Mouse (Mus musculus): Measurements from ENCODE around the gene Tpcn1.

GRCm38 (mm10) chr5:120587940-120588568, 419 bp downstream of the Tpcn1 start:
- no peak for TF ChIP-seq CTCF (IDR thresholded peaks at IDR 0.05; ENCODE audit: low read depth, low read length)
- no peak for TF ChIP-seq POLR2A (IDR thresholded peaks at IDR 0.05; ENCODE audit: extremely low read depth, insufficient read depth, low read length)
